Mouse (Mus musculus) spleen, postnatal 10 days (tissue): ENCODE data around the gene Gys1.
"Not testable (repeated sequence)": the region's sequence is repeated elsewhere in the genome, so short reads cannot be mapped to it uniquely, and the experiment has no call there.

ENCODE experiments used
- DNase-seq, 2 experiments: peaks; one replicate each; pipeline ENCODE4 v3.0.0; 2021 to 2022; ENCODE audit warnings: low spot score in 2 of 2

Gys1 gene

DNA sequence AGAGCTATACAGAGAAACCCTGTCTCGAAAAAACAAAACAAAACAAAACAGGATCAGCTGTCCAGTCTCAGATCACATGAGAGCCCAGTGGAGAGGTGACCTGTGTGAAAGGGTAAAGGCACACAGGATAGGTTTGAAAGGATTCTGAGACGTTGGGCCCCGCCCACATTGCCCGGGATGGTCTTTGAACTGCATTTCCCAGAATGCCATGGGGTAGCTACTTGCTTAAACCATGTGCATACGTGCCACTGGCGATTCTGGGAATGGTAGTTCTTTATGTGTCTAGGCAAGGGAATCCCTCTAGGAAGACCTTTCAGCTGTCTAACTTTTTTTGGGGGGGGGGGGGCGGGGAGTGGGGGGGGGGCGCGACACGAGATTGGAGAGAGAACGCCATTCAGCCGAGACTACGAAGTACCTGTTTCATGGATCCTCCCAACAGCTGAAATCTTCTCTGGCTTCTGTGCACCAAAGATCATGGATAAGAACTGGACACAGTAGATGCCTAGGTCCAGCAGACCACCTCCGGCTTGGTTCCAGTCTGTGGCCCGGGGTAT is 46.8 kb downstream of the Gys1 start, which contains the start of gene Tulp2:
Gene Tulp2, plus strand, starts transcription at position 504 of the 554 bp plus-strand sequence.
- DNase-seq, result peak; percentile 57 to 80

- no peak for DNase-seq
Observed at GRCm38 (mm10) chr7:45482166-45482565, 47.5 kb downstream of the Gys1 start.

DNA sequence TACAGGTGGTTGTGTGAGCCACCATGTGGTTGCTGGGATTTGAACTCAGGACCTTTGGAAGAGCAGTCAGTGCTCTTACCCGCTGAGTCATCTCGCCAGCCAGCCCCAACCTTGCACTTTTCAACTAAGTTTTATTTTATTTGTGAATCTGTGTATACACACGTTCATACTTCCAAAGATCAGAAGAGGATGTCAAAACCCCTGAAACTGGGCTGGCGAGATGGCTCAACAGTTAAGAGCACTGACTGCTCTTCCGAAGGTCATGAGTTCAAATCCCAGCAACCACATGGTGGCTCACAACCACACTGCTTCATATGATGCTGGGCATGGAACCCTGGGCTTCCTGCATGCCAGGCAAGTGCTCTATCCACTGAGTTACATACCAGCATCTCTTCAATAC is 50.3 kb downstream of the Gys1 start:
- DNase-seq, result not testable (repeated sequence)

DNA sequence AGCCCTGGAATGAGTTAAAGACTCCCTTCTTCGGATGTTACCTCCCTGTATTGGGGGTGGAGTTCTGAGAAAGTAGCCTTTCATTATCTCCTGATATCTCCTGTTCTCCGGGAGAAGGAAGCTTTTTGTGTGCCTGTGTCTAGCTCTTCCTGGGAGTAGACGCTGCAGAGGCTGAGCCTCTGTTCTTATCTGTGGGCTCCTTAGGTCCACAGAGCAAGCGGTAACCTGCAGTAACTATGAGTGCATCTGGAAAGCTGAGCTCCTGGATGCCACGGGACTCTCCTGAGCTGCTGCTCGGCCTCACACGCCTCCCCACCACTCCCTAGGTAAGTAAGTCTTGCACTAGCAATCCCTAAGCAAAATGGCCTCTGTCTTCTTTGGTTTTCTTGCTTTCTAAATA is 51.5 kb downstream of the Gys1 start:
- DNase-seq, result no peak

DNA sequence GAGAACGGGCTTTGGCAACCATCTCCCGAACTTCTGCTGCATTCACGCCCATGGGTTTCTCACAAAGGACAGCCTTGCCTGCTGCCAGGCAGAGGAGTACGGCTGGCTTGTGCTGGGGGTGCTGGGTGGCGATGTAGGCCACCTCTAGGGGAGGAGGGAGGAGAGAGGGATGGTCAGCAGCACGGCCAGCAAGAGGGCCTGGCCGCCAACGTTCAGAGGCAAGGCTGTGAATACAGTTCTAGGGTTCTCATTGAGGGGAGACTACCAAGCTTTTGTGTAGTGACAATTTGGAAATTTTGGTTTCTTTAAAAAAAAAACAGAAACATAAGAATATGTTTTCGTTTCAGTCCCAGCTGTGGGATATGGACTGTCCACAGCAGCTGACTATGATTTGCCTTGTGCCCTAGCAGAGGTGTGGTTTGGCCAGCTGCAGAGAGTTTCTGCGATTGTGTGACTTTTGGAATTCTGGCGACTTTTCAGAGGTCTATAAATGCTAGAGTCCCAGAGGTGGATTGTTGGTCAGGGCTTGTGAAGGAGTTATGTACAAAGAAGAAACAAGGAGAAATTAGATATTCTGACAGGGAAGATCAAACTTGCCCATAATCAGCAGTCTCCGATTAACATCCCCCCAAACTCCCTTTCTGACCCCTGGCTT is 52.2 kb downstream of the Gys1 start, which contains the start of gene Gm45808:
Gene Gm45808, minus strand, starts transcription at position 51 of the 655 bp plus-strand sequence.
- DNase-seq, result no peak

GRCm38 (mm10) chr7:45487861-45488292 is 53.2 kb downstream of the Gys1 start:
- no peak for DNase-seq

DNA sequence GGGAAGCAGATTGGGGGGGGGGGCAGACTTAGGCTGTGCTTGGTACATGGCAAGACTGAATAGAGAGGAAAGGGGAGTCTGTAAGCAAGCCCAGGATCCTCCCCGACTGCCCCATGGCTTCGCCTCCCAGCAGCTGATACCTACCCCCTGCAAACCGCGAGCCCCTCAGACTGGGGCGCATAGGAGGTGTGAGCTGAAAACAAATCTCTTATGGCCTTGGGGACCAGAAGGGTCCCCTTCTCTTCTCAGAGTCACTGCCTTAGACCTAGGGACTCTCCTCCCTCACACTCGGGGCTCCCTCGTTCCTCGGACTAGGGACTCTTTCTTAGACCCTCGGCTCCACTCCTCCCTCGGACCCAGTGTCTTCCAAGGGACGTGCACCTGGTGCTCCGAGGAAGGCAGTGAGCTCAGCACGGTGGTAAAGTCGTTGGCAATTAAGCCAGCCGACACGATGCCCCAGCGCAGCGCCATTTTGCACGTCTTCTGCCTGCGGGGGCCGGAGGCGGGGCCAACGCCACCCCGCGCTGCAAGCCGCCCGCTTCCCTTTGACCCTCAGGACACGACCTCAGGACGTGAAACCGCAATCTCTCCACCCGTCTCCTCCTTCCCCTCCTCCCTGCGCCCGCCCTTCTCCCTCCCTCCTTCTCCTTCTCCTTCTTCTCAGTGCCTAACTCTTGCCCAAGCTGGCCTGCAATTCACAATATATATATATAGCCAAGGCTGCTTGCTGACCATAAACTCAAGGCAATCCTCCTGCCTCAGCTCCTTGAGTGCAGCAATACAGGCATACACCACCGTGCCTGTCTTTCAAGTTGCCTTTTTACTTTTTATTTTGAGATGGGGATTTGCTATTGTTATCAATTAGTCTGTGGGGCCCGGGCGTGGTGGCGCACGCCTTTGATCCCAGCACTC is 53.9 kb downstream of the Gys1 start, which contains the start of gene Dhdh:
Gene Dhdh, minus strand, starts transcription at position 513 of the 912 bp plus-strand sequence.
- peak; percentile 49 to 71 for DNase-seq

- no peak for DNase-seq
Observed at GRCm38 (mm10) chr7:45489578-45489977, 54.9 kb downstream of the Gys1 start.

DNA sequence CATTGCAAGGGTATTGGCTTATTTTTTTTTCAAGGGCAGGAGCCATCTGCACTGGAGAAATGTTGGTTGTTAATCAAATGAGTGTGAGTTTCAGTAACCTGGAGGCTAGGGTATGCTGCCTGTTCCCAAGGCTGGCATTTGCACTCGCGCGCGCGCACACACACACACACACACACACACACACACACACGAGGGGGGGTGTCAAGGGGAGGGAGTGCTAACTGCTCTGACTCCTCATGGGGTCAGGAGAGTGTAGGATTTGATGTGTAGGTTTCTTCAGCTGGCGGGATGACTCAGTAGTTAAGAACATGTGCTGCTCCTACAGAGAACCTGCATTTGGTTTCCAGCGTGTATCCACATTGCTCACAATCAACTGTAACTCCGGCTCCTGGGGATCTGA is 56.2 kb downstream of the Gys1 start:
- no peak for DNase-seq

- DNase-seq, result no peak
Observed at GRCm38 (mm10) chr7:45491264-45491663, 56.6 kb downstream of the Gys1 start.

DNA sequence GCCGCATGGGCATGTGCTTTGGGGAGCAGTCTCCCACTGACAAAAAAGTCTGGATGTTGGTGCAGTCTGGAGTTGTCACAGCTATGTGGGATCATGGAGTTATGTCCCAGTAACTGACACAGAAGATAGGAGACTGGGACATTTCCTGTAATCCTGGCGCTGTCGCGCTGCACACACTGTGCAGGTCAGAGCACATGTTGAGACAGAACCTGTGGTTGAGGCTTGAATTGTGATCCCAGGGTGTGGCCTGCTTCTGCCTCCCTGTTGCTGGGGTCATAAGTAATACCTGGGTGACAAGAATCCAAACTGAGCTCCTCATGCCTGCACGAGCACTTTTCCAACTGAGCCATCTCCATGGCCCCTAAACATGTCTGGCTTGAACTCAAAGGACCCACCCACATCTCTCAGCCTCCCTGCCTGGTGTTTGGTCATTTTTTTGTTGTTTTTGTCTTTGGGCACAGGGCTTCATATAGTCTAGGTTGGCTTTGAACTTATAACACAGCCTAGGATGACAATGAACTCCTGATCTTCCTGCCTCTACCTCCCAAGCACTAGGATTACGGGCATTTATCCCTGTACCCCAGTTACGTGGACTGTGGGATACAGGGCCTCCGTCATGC is 57.7 kb downstream of the Gys1 start:
- DNase-seq, result no peak

GRCm38 (mm10) chr7:45492951-45493350 is 58.3 kb downstream of the Gys1 start:
- no peak for DNase-seq

DNA sequence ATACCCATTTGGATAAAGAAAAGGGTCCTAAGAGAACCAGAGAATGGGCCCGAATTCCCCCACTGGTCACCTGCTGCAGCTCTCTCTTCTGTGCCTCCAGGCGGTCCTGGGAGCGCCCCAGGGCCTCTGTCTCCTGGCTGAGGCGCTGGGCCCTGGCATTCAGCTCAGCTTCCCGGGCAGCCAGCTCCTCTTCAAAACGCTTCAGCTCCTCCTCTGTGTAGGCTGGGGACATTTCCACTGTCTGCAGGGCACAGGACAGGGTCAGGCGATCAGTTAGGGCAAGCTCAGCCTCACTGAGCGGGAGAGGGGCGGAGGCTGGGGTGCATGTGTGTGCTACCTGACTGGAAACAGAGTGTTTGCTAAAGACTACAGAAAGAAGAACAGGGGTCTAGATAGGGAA is 59.9 kb downstream of the Gys1 start:
- no peak for DNase-seq

DNA sequence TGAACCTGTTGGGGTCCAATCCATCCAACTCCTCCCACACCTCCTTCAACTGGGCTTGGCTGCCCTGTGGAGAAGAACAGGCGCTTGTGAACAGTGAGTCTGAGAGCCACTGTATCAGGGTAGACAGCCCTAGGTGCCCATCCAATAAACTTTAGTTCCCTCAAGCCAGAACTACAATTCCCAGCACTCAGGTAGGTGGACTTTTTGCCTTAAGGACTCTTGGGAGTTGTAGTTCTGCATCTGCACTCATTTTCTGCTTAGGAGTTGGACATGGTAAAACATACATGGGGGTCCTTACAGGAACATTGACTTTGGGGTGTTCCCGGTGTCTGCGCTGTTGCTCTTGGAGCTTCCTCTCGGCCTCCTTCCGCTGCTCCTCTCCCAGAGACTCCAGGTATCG is 63.8 kb downstream of the Gys1 start:
- no peak for DNase-seq
